Mouse (Mus musculus) forebrain, embryonic 15.5 days (tissue): Measurements from ENCODE around the gene Slc6a5. TPM values are rescaled to one million over a fixed set of nuclear protein-coding genes. Genes with fewer than 3 reads are reported as not detected.

ENCODE experiments used
- ATAC-seq: fragments of 200-750 bp; cut with Nextera tagmentation; replicated peaks from 2 replicates; pipeline ENCODE4 v1.8.0; 2017; ENCODE audit warnings: mild to moderate bottlenecking, moderate TSS enrichment, moderate library complexity
- H3K27ac ChIP-seq: fragments of 300-500 bp; sonication (generic); replicated peaks from 2 replicates; pipeline ENCODE4 v1.5.1; 2015; ENCODE audit warnings: mild to moderate bottlenecking, inconsistent platforms
- H3K27me3 ChIP-seq: fragments of 300-500 bp; sonication (generic); 2 replicates; pipeline ENCODE4 v1.6.1; 2015; ENCODE audit warnings: inconsistent platforms
- H3K36me3 ChIP-seq: fragments of 300-500 bp; sonication (generic); 2 replicates; pipeline ENCODE4 v1.6.1; 2015; ENCODE audit warnings: mild to moderate bottlenecking, inconsistent platforms
- H3K4me1 ChIP-seq: fragments of 300-500 bp; sonication (generic); 2 replicates; pipeline ENCODE4 v1.6.1; 2015; ENCODE audit warnings: inconsistent platforms
- H3K4me2 ChIP-seq: fragments of 300-500 bp; sonication (generic); replicated peaks from 2 replicates; pipeline ENCODE4 v1.6.1; 2015; ENCODE audit warnings: mild to moderate bottlenecking, inconsistent platforms
- H3K4me3 ChIP-seq: fragments of 300-500 bp; sonication (generic); 2 replicates; pipeline ENCODE4 v1.5.1; 2015; ENCODE audit warnings: mild to moderate bottlenecking, inconsistent platforms
- H3K9ac ChIP-seq: fragments of 300-500 bp; sonication (generic); replicated peaks from 2 replicates; pipeline ENCODE4 v1.6.1; 2015; ENCODE audit warnings: mild to moderate bottlenecking, inconsistent platforms
- H3K9me3 ChIP-seq: fragments of 300-500 bp; sonication (generic); 2 replicates; pipeline ENCODE4 v1.6.1; 2016; ENCODE audit warnings: inconsistent platforms
- WGBS: fragments of 180-500 bp; shearing (Covaris S2); methylation state at CpG from one replicate; pipeline ENCODE4 v1.1.7; 2015; ENCODE audit warnings: mixed read lengths; 5-methylcytosine and 5-hydroxymethylcytosine counted together
- polyA plus RNA-seq: library from polyadenylated mRNA; unstranded; fragments of >200 nt; fragmentation: Nextera tagmentation; extraction: Ambion mirVana; gene quantifications from 2 replicates; pipeline ENCODE4 v1.2.1, GENCODE M21; 2015

Gene Slc6a5
- polyA plus RNA-seq, 1 experiment from 2014 or later, result not detected

DNA sequence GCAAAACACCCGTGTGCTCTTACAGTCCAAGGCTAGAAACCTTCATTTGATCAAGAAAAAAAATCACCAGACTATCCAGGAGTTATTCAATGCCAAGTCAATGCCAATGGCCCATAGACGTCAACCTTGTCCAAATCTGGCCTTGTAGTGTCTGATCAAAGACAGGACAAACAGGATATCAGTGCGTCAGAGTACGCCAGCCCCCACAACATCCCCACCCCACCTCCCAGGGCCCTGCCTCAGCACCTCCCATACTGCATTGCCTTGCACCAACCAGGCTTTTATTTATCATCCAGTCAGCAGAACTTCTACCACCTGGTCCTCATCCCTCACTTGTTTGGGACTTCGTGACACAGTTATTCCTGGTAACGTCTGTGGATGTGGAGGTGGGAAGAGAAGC is 14.7 kb upstream of the Slc6a5 start:
- Histone ChIP-seq H3K36me3 (no peaks in the 10 kb centered on the region), H3K4me3 (no peak overlapping the region), H3K4me2 (no peak overlapping the region), H3K9ac (no peak overlapping the region), H3K9me3 (no peaks in the 10 kb centered on the region), H3K4me1 (no peaks in the 10 kb centered on the region), H3K27me3 (no peaks in the 10 kb centered on the region), H3K27ac (no peak overlapping the region)
- no peak for ATAC-seq
- 85% methylated on average over 6 of the region's 6 CpGs for WGBS

DNA sequence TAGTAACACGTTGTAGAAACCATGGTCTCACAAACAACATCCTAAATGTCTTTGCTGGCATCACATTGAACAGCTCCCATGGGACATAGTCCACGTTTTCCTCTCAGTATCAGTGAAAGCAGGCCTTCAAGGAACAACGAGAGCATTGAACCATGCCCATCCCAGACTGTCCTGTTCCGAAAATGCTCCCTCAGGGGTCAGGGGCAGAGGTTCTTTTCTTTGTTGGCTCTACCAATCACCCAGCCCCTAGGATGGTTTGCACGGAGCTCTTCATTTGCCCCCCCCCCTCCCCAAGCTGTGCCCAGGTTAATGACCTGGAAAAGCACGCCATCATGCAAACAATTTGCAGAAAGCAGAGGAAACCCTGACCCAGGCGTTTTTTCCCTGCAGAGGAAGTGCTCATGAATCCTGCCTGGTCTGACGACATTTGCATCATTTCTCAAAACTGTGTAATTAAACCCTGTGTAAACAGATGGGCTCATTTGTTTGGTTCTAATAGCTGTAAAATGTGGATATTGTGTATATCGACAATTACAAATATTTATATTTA is 7.9 kb upstream of the Slc6a5 start:
- Histone ChIP-seq H3K9me3 (no peaks in the 10 kb centered on the region), H3K36me3 (no peaks in the 10 kb centered on the region), H3K4me1 (no peaks in the 10 kb centered on the region), H3K27ac (no peak overlapping the region), H3K27me3 (peaks cover 49% of the 10 kb centered on the region), H3K9ac (no peak overlapping the region), H3K4me3 (no peak overlapping the region), H3K4me2 (no peak overlapping the region)
- ATAC-seq, result no peak
- 31% methylated on average over 9 of the region's 9 CpGs for WGBS

DNA sequence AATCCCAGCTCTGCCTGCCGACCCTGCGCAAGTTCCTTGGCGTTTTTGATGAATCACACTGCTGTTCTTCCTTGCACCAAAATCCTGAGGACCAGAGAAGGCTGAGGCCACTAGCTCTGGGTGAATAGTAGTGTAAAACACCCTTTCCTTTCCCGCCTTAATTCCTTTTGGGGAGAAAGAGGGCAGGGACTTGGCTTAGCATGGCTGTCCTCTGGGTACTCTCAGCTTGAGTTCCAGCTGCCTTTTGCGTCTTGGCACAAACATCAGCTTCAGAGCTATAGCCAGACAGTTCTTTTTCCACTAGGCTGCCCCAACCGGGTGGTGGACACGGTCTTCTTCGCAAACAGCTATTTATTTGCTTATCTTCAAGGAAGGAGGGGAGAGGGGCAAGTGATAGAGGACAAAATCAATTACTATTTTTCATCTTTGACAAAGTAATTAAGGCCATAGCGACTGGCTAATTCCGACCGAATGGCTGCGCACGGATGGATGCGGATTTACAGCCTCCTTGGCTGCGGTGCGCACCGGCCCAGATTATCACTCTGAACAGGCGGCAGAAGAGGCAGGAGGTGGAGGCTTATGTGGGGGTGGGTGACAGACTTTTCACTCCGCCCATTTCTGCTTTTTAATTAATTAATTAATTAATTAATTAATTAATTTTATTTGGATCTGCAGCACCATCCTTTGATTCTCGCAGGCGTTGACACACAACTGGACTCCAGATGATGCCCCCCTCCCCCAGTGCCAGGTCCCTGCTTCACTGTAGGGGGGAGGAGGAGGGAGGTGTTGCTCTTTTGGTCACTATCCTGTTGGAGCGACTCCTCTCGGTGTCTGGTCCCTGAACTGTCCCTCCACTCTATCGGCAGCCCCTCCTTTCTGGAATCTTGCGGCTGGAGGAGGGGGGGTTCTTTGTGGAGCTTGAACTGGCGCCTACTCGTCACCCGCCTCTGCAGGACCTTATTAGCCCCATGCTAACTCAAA is 2.5 kb upstream of the Slc6a5 start:
- Histone ChIP-seq H3K9me3 (no peaks in the 10 kb centered on the region), H3K27ac (no peak overlapping the region), H3K4me1 (peaks cover 7% of the 10 kb centered on the region), H3K4me2 (no peak overlapping the region), H3K27me3 (peaks cover 89% of the 10 kb centered on the region), H3K9ac (no peak overlapping the region), H3K36me3 (no peaks in the 10 kb centered on the region), H3K4me3 (no peak overlapping the region)
- 2% methylated on average over 28 of the region's 28 CpGs for WGBS
- no peak for ATAC-seq

DNA sequence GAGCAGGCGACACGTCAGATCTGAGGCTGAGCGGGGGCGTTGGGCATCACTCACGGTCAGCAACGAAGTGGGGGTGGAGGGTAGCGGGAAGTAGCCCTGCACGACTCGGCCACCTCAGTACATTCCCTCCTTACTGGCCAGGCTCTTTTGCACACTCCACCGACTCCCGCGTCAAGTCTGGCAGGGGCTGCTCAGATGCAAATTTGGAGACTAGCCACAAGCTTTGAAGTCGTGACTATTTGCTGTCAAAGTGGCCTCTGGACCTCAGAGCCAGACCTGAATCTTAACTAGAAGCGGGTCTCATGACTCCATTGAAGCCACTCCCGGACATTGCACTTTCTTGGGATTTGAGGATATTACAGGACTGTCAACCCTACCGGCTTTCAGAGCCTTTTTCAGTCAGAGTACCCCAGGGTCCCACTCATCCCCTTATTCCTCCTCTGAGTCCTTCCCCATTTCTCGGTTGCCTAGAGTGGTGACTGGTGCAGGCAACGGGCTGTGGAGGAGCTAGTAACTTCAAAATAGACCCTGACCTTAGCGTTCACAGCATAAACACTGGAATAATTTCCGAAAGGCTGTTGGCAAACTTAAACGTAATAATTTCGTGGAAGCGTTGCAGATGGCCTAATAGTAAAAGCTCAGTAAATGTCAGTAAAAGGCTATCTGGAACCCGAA is 1.6 kb upstream of the Slc6a5 start:
- ATAC-seq, result no peak
- H3K4me3 ChIP-seq, result no peak overlapping the region
- under 1% methylated on average over 24 of the region's 24 CpGs for WGBS
- H3K4me1 ChIP-seq, result peaks cover 7% of the 10 kb centered on the region
- H3K27me3 ChIP-seq, result peaks cover 94% of the 10 kb centered on the region
- H3K9ac ChIP-seq, result no peak overlapping the region
- H3K9me3 ChIP-seq, result no peaks in the 10 kb centered on the region
- H3K36me3 ChIP-seq, result no peaks in the 10 kb centered on the region
- no peak overlapping the region for H3K4me2 ChIP-seq
- no peak overlapping the region for H3K27ac ChIP-seq

DNA sequence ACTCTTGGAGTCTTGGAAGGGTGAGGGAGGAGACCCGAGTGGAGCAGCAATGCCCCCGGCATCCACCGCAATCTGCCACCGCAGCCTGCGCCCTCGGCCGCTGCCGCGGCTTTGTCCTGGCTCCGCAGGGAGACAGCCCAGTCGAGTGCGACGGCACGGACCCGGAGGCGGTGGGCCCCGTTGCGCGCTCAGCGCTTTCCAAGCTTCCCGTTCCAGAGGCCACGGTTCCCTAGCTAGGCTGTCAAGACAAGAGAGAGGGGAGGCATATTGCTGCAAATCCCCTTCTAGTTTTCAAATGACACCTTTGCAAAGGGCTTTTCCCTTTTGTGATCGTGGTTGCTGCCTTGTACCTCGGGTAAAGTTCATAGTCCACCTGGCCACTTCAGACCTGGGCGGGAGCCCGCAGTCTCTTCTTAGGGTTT is 945 bp upstream of the Slc6a5 start:
- WGBS, result under 1% methylated on average over 26 of the region's 26 CpGs
- Histone ChIP-seq H3K4me3 (no peak overlapping the region), H3K27me3 (peaks cover 94% of the 10 kb centered on the region), H3K27ac (no peak overlapping the region), H3K36me3 (no peaks in the 10 kb centered on the region), H3K4me2 (no peak overlapping the region), H3K9me3 (no peaks in the 10 kb centered on the region), H3K9ac (no peak overlapping the region), H3K4me1 (peaks cover 7% of the 10 kb centered on the region)
- ATAC-seq, result no peak

DNA sequence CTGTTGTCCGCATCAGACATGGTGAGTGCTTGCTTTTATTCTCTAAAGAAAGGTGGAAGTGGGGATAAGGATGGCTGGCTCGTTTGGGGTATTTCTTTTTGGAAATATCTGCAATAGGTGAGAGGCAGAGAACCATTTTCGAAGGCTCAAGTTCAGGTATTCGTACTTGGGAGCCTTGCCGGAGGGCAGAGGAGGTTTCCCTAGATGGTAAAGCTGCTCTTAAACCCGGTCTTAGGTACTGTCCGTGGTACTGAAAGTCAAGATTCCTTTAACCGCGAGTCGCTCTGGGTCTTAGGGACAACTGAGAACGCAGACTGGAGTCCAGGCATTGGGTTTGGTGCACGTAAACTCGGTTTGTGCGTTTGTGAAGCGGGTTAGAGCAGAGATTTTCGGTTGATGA is 415 bp downstream of the Slc6a5 start:
- Histone ChIP-seq H3K4me3 (no peak overlapping the region), H3K27me3 (peaks cover 94% of the 10 kb centered on the region), H3K27ac (no peak overlapping the region), H3K4me2 (no peak overlapping the region), H3K9ac (no peak overlapping the region), H3K36me3 (no peaks in the 10 kb centered on the region), H3K4me1 (peaks cover 7% of the 10 kb centered on the region), H3K9me3 (no peaks in the 10 kb centered on the region)
- 1% methylated on average over 16 of the region's 16 CpGs for whole genome bisulfite sequencing
- ATAC-seq, result no peak

DNA sequence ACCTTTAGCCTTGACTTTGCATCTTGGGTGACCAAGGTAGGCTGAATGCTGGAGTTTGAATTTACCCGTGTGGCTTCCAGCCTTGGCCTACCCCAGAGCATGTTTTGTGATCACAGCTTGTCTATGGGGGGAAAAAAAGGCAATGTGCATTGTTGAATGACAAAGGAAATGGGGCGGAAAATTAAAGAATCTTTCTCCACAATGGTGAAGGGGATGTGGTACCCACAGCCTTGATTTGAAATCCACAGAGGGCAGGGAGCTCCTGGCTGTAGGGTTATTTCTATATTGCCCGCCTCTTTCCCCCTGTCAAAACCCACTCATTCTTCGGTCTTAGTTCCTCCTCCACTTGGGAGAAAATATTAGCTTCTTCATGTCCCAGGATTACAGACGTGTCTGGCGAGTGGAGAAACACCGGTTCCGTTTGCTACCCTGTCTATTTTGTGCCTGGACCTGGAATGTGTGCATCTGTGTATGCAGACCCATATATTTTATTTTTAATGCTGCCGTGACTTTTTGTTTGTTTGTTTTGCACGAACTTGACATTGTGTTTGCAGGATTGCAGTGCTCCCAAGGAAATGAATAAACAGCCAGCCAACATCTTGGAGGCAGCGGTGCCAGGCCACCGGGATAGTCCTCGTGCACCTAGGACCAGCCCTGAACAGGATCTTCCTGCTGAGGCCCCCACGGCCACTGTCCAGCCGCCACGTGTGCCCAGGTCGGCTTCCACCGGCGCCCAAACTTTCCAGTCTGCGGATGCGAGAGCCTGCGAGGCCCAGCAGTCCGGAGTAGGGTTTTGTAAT is 1.4 kb downstream of the Slc6a5 start:
- Histone ChIP-seq H3K9me3 (no peaks in the 10 kb centered on the region), H3K4me3 (no peak overlapping the region; the same call in 1 of the 2 replicates), H3K4me2 (no peak overlapping the region), H3K27ac (no peak overlapping the region), H3K4me1 (peaks cover 10% of the 10 kb centered on the region), H3K36me3 (no peaks in the 10 kb centered on the region), H3K9ac (no peak overlapping the region), H3K27me3 (peaks cover 94% of the 10 kb centered on the region)
- no peak for ATAC-seq
- 2% methylated on average over 23 of the region's 23 CpGs for WGBS

DNA sequence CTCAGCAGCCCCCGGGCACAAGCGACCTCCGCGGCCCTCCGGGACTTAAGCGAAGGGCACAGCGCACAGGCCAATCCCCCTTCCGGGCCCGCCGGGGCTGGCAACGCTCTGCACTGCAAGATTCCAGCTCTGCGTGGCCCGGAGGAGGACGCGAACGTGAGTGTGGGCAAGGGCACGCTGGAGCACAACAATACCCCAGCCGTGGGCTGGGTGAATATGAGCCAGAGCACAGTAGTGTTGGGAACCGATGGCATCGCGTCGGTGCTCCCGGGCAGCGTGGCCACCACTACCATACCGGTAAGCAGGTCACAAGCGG is 2.0 kb downstream of the Slc6a5 start:
- Histone ChIP-seq H3K9me3 (no peaks in the 10 kb centered on the region), H3K36me3 (no peaks in the 10 kb centered on the region), H3K9ac (no peak overlapping the region), H3K27me3 (peaks cover 94% of the 10 kb centered on the region), H3K4me1 (peaks cover 10% of the 10 kb centered on the region), H3K4me3 (peak overlapping the region; percentile 11; the same call in 1 of the 2 replicates), H3K4me2 (peak overlapping the region; percentile 17; the same call in 1 of the 2 replicates), H3K27ac (no peak overlapping the region)
- WGBS, result under 1% methylated on average over 26 of the region's 26 CpGs
- ATAC-seq, result 0 out of 2 replicates have a peak, but pooled peaks have one; percentile 11

DNA sequence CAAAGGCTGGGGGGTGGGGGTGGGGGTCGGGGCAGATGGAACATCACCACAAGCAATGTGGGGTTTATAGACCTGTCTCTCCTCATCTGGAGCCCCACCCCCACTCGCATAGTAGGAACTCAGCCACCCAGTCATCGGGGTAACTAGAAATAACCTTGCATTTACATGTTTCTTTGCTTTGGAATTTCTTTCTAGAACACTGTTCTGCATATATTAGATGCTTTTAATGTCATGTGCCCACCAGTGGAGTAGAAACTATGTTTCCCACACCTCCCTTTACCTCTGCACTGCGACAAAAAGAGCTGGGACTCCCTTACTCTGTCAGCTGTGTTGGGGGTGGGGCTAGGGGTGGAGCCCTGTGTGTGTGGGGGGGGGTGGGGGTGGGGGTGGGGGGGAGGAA is 3.2 kb downstream of the Slc6a5 start:
- Histone ChIP-seq H3K9me3 (no peaks in the 10 kb centered on the region), H3K4me3 (no peak overlapping the region), H3K27me3 (peaks cover 94% of the 10 kb centered on the region), H3K9ac (no peak overlapping the region), H3K4me1 (peaks cover 10% of the 10 kb centered on the region), H3K27ac (no peak overlapping the region), H3K36me3 (no peaks in the 10 kb centered on the region), H3K4me2 (no peak overlapping the region)
- ATAC-seq, result no peak
- WGBS, result 2% methylated on average over 4 of the region's 4 CpGs

DNA sequence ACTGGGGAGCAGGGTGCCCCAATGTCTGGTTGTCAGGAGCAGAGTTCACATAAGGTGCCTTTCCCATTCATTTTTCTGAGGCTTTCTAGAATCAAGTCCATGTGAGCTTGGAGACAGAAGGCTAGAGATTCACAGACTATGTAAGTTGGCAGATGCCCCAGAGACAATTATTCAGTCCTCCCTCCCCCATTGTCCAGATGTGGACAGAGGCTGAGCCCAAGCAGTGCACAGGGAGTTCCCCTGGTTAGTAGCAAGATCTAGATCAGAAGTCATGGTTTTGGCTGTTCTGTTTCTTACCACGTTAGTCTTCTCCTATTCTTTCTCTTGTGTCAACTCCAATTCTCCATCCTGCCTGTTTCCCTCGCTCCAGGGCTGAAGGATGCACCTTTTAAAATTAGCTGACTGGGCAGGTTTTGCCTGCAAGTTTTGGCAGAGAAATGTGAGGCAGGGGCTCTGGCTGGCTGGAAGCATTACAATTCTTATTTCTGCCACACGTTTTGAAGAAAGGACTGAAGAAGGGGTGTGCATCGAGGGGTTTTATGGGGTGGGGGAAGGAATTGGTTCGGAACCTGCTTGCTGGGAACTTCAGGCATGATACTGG is 3.9 kb downstream of the Slc6a5 start:
- H3K27me3 ChIP-seq, result peaks cover 93% of the 10 kb centered on the region
- no peak overlapping the region for H3K27ac ChIP-seq
- H3K4me1 ChIP-seq, result peaks cover 10% of the 10 kb centered on the region
- no peaks in the 10 kb centered on the region for H3K9me3 ChIP-seq
- no peaks in the 10 kb centered on the region for H3K36me3 ChIP-seq
- H3K9ac ChIP-seq, result no peak overlapping the region
- under 1% methylated on average over 5 of the region's 5 CpGs for WGBS
- no peak for ATAC-seq
- no peak overlapping the region for H3K4me2 ChIP-seq
- H3K4me3 ChIP-seq, result no peak overlapping the region

DNA sequence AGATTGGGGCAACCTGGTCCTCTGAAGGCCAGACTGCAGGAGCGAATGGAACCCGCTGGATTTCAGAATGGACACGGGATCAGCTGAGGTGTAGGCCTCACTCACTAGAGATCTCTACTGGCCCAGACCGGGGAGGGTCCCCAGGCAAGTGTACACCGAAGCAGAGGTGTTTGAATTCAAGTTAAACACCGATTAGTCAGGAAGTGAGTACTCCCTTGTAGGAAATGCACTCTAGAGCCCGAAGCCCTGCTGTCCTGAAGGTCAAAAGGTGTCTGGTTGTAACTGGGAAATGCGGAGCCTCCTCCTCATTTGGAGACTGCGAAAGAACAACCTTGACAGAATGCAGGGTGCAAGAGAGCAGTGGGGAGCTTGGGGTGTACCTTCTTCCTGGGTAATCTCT is 5.0 kb downstream of the Slc6a5 start:
- 4% methylated on average over 9 of the region's 9 CpGs for WGBS
- Histone ChIP-seq H3K27ac (no peak overlapping the region), H3K27me3 (peaks cover 92% of the 10 kb centered on the region), H3K36me3 (no peaks in the 10 kb centered on the region), H3K4me3 (no peak overlapping the region), H3K4me1 (peaks cover 10% of the 10 kb centered on the region), H3K9me3 (no peaks in the 10 kb centered on the region), H3K4me2 (no peak overlapping the region), H3K9ac (no peak overlapping the region)
- no peak for ATAC-seq
